Comparison of ENCODE assay signal across 17 mouse cellular contexts in genomic region chr9:40519294-40519693, GRCm38 (mm10). TPM values are rescaled to one million over a fixed set of nuclear protein-coding genes. Genes with fewer than 3 reads are reported as not detected.
A peak's percentile ranks its signal among the peaks of the same experiment; 100 is the strongest.
DNase-seq lines count a peak whose midpoint lies in the region; ATAC-seq lines count a peak whose summit lies in the region.
"Had no signal": no experiment of that assay in that cellular context is flagged by ENCODE, and none has a peak within 500 bp of the region (broad histone marks: within the 10 kb centered on the region; RNA-seq: fewer than 3 reads in every experiment).

No protein-coding gene starts in this region.

- DNase-seq in 416B (ENCODE audit: low read depth), result peak; percentile 9
- DNase-seq in c-Kit-positive CD71-negative TER-119-negative erythroid progenitor cells, embryonic 14.5 days (ENCODE audit: low read depth), result peak; percentile 9
- no peak for DNase-seq in testis, postnatal 14 days (ENCODE audit: low spot score)
- DNase-seq in layer of hippocampus, adult 9-11 months, result no peak
- DNase-seq: adrenal gland, postnatal 10 days; adrenal gland, postnatal 36 days; cerebellum, adult 11 months; cerebellum, adult 8-10 months; cerebellum, postnatal 14 days; gastrocnemius, postnatal 25 days; heart, adult 18-20 months; heart, postnatal 14 days; heart, postnatal 4 days had no signal

- ATAC-seq in hematopoietic stem cell, adult 5-6 weeks (replicated peaks in 1 of 2; ENCODE audit: insufficient read depth in 1 of 2, low FRiP score in 2 of 2, low TSS enrichment in 1 of 2, low read depth in 1 of 2, poor library complexity in 2 of 2, severe bottlenecking in 2 of 2), result peak; percentile 71 to 80
- ATAC-seq in megakaryocyte progenitor cell, adult 5-6 weeks (replicated peaks; ENCODE audit: poor library complexity), result peak; percentile 76
- ATAC-seq: forebrain, embryonic 14.5 days; intestine, postnatal 0 days had no signal

RNA-seq across cellular contexts. Expression of gene Gramd1b, which starts 11.9 kb away (rescaled TPM):
- 27.5 and 33.2 TPM in 2 replicates for total RNA-seq in hematopoietic stem cell, adult 5-6 weeks (2017)
- 12.2 and 15.1 TPM in 2 replicates for total RNA-seq in megakaryocyte progenitor cell, adult 5-6 weeks (2015)
- total RNA-seq in megakaryocyte progenitor cell, adult 5-6 weeks (2017), result 6.7 and 15.5 TPM in 2 replicates

Comparison
In these comparisons a context has a peak if more than half of its experiments do, and no peak if none do; other contexts are left out.
1. DNase-seq: peak in 416B (single experiment) and c-Kit-positive CD71-negative TER-119-negative erythroid progenitor cells, embryonic 14.5 days (single experiment); none in testis, postnatal 14 days (single experiment) and layer of hippocampus, adult 9-11 months (single experiment).